Mouse (Mus musculus) CD4-positive helper T cell, adult 2 months (primary cell): Measurements from ENCODE around the gene Rnf182.

Experiments used
- DNase-seq: peaks from one replicate; pipeline ENCODE4 v3.0.0-alpha.2; 2012; ENCODE audit warnings: low read depth, missing footprints, low spot score

The Rnf182 gene

GRCm38 (mm10) chr13:43612040-43612439 lies 3.5 kb upstream of the Rnf182 start:
- DNase-seq: no peak

DNA sequence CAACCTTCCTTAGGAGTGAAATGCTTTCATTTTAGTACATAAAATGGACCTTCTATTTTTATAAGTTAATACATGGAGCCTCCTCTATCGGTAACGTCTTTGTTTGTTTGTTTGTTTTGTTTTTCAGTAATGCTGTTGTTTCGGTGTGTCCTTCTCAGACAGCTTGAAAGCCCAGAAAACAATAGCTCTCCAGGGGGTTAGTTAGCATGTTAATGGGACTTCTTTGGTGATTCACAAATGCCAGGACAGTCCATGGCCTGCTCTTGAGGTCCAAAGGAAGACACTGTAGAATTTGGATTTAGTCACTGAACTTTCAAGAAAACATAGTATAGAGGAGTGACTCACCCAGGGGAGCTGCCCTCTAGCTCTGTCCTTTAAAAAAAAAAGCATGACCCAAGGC lies 843 bp upstream of the Rnf182 start:
- DNase-seq: no peak

GRCm38 (mm10) chr13:43615194-43615576 lies 325 bp upstream of the Rnf182 start:
- DNase-seq: peak; percentile 42

GRCm38 (mm10) chr13:43616551-43616950 lies 1.0 kb downstream of the Rnf182 start:
- DNase-seq: no peak

- no peak for DNase-seq
Observed at GRCm38 (mm10) chr13:43619550-43620175, 4.2 kb downstream of the Rnf182 start.

GRCm38 (mm10) chr13:43627922-43628321 lies 12.4 kb downstream of the Rnf182 start:
- DNase-seq: peak; percentile 40

DNA sequence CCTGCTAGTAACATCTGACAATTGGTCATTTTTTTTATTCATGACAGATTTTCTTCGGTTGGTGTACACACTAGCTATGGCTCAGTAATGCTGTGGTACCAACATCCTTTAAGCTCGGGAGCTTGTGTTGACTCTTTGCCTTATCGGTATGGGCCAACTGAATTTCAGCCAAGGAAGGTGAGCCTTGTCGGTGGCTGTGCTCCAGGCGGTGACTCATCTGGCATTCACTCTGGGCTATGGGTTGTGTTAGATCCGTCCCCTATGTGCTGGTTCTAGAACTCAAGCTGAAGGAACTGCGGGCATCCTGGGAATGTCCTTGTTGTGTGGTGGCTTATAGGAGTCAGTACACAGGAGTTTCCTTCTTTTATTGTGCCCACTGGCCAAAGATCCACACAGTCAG lies 14.3 kb downstream of the Rnf182 start:
- DNase-seq: no peak

- DNase-seq: no peak
Observed at GRCm38 (mm10) chr13:43631266-43631665, 15.8 kb downstream of the Rnf182 start.

- DNase-seq: no peak
Observed at GRCm38 (mm10) chr13:43633024-43633423, 17.5 kb downstream of the Rnf182 start.

DNA sequence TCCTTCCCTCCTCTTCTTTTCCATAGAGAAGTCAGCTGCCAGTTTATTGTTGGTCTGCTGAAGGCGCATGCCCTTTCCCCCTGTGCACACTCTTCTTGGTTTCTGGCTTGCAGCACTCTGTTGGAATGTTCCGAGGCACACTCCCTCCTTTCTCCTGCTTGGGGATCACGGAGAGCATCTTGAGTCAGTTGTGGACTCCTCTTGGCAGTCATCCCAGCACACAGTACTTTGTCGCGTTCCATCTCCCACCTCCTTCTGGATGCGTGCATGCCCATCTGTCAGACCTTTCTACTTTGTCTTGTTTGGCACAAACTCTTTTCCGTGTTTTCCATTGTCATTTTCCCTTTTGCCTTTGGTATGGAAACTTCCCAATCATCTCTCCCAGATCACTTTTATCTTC lies 22.2 kb downstream of the Rnf182 start:
- no peak for DNase-seq

GRCm38 (mm10) chr13:43644991-43645390 lies 29.5 kb downstream of the Rnf182 start:
- no peak for DNase-seq

DNA sequence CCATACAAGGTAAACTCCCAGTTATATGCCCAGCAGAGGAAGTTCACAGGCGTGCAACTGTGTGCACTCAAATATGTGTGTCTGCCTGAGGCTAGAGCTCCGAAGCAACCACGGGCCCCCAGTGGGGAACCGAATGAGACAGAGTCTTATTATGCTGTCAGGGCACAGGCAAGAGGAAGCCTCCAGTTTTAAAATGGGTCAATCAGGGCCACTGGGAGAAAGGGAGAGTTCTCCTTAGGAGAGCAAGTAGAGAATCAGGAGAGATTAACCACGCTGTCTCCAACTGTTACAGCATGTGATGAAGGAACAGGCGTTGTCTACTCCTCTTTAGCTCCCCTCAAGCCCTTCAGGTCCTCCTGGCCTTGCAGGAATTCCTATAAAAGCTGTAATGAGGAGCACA lies 33.0 kb downstream of the Rnf182 start:
- DNase-seq: no peak

- no peak for DNase-seq
Observed at GRCm38 (mm10) chr13:43651277-43651676, 35.8 kb downstream of the Rnf182 start.

- no peak for DNase-seq
Observed at GRCm38 (mm10) chr13:43654091-43654490, 38.6 kb downstream of the Rnf182 start.

DNA sequence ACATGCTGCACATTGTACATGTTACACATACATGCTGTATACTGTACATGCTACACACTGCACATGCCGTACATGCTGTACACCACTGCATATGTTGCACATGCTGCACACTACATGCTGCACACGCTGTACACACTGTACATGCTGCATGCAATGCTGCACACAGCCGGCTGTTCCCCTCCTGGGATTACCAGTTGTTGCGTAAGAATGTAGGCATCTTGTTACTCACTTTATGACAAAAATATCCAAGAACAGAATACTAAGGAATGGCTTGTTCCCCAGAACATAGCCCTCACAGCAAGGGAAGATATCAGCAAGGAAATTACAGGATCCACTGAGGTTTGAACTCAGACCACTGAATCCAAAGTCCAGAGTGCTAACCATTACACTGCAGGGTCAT lies 47.7 kb downstream of the Rnf182 start:
- DNase-seq: no peak

DNA sequence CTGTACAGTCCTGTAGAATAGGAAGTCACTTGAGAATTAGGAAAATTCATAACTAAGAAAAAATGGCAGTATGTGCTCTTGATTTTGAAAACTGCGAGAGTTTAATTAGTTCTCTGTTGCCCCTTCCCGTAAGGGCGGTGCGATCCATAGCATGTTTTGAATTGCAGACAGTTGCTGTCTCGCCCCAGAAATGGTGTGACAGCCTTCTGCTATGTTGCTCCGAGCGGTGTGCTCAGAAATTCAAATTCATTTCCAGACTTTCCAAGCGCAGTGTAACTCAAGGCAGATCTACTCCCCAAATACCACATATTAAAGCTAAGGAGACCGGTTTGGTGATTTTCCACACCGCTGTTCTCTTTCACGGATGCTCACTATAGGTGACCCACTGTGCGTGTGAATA lies 50.6 kb downstream of the Rnf182 start:
- DNase-seq: no peak

DNA sequence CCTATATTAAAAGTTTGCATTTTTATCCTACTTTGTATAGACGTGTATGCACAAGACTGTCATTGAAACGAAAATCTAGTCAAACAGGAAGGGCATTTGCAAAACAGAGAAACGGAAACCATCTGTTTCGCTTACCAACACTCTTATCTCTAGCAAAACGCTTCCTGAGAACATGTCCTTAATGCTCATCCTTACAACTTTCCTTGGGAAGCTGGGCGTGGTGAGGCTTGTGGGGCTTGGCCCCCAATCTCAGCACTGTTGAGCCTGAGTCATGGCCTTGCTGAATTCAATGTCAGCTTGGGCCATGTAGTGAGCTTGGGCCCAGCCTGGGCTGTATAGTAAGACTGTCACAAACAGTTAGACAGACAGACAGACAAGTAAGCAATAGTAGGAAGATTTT lies 51.4 kb downstream of the Rnf182 start:
- peak; percentile 2 for DNase-seq

- DNase-seq: no peak
Observed at GRCm38 (mm10) chr13:43677159-43677882, 61.8 kb downstream of the Rnf182 start.

DNA sequence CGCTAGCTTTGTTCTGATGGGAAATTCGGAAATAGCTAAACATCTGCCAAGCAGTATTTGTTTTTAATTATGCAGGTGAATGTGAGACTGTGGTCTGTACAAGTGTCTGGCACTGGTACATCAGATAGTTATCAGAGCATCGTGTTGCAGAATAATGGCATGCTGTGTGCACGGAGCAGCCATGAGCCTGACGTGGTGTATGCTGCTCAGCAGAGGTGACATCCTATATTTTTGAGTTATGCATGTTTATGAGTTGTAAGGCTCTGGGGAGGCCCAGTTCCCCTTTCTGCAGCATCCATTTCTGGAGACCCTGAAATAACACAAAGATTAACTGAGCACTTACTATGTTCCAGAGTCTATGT lies 62.4 kb downstream of the Rnf182 start:
- DNase-seq: no peak

DNA sequence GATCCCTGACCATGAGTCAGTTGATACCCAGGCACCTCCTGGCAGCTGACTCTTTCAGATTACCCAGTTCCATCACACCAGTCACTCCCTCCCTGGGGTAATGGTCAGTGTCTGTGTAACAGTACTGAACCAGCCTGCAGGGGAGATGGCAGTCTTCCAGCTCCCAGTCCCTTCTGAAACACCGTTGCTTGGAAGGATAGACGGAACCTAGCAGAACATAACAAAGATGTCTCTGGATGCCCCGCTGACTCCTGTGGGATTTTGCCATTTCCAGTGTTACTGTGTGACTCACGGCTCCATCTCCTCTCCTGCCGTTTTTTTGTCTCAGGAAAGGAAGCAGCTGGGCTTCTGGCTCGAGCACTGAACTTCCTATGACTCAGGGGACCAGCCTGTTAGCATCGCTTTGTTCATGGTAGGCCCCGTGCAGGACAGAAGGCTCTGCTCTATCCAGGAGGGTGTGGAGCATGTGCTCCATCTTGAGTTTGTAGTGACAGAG lies 69.0 kb downstream of the Rnf182 start:
- DNase-seq: no peak

- no peak for DNase-seq
Observed at GRCm38 (mm10) chr13:43688065-43688464, 72.6 kb downstream of the Rnf182 start.

DNA sequence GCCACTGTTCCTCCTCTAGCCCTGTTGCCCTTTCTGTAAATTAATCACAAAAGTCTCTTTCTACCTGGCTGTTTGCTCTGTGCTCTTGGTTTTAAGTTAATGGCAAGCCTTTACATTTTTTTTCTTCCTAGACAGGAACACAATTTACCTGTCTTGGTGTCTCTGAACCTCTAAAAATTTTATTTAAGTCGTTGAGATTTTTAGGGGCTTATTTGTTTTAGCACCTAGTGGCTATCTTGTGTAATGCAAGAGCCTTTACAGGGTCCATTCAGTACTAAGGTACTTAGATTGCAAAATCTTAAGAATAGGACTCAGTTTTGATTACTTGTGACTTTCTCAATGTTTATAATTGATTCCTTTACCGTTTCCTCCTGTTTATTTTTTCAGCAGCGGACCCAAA lies 76.2 kb downstream of the Rnf182 start:
- no peak for DNase-seq

- DNase-seq: no peak
Observed at GRCm38 (mm10) chr13:43695521-43695920, 80.0 kb downstream of the Rnf182 start.
